ENCODE assay signal across 8 mouse cellular contexts in genomic region chr3:88177106-88177505, GRCm38 (mm10). TPM values are rescaled to one million over a fixed set of nuclear protein-coding genes. Genes with fewer than 3 reads are reported as not detected.
DNase-seq lines count a peak whose midpoint lies in the region; ATAC-seq and TF ChIP-seq lines count a peak whose summit lies in the region.

No protein-coding gene starts in this region.

- H3K9me3 ChIP-seq in liver, embryonic 13.5 days (replicated peaks) = no peaks in the 10 kb centered on the region

- peak overlapping the region; percentile 70 for H3K9ac ChIP-seq in liver, embryonic 13.5 days

- peak overlapping the region; percentile 71 for H3K4me2 ChIP-seq in liver, embryonic 13.5 days

- H3K36me3 ChIP-seq in liver, embryonic 13.5 days = peaks cover 23% of the 10 kb centered on the region

- H3K27me3 ChIP-seq in liver, embryonic 13.5 days = peaks cover 4% of the 10 kb centered on the region; the same call in 1 of the 2 replicates

- peak overlapping the region; percentile 69 for H3K4me3 ChIP-seq in left cerebral cortex, adult 2 months
- peak overlapping the region; percentile 72 for H3K4me3 ChIP-seq in liver, embryonic 13.5 days (replicated peaks)

- DNase-seq in left cerebral cortex, adult 2 months (ENCODE audit: extremely low spot score in 1 of 2, low spot score in 2 of 2) = no peak
- no peak for DNase-seq in left cerebral cortex, postnatal 25 days (ENCODE audit: low spot score in 2 of 2)
- DNase-seq in adipocyte (ENCODE audit: low spot score) = peak; percentile 91
- peak; percentile 38 for DNase-seq in gastrocnemius, postnatal 14 days
- DNase-seq in liver, embryonic 13.5 days = no peak
- no peak for DNase-seq in left cerebral cortex, postnatal 4 days
- no peak for DNase-seq in thymus, postnatal 4 days

- TF ChIP-seq CTCF in left cerebral cortex, adult 2 months (IDR thresholded peaks at IDR 0.05) = no peak

- 45% methylated on average over 5 of the region's 5 CpGs for WGBS in liver, embryonic 13.5 days (ENCODE audit: insufficient replicate concordance)

- no peak for ATAC-seq in liver, embryonic 13.5 days (ENCODE audit: low read depth)
- no peak for ATAC-seq in erythroid progenitor cell, adult 5-6 weeks (replicated peaks; ENCODE audit: low FRiP score, poor library complexity, severe bottlenecking)

- H3K27ac ChIP-seq in left cerebral cortex, adult 2 months = peak overlapping the region; percentile 99
- H3K27ac ChIP-seq in liver, embryonic 13.5 days = peak overlapping the region; percentile 81

- peaks cover 21% of the 10 kb centered on the region for H3K4me1 ChIP-seq in liver, embryonic 13.5 days (replicated peaks)

- intact Hi-C loops in left cerebral cortex, adult 2 months (cut with DNase I) = no loop called here
- intact Hi-C loops in left cerebral cortex, postnatal 25 days (cut with DNase I) = no loop called here
- intact Hi-C loops in gastrocnemius, postnatal 14 days (cut with DNase I; ENCODE audit: low total_unique reads) = no loop called here
- intact Hi-C loops in left cerebral cortex, postnatal 4 days (cut with DNase I) = no loop called here

RNA-seq across cellular contexts. Expression of gene Mef2d, which starts 34.9 kb away (rescaled TPM):
- total RNA-seq in left cerebral cortex, adult 2 months (2021) = 100 to 1,000 TPM; 223 to 225 TPM
- total RNA-seq in left cerebral cortex, postnatal 25 days (2021) = 100 to 1,000 TPM; 211 to 225 TPM
- 100 to 1,000 TPM; 136 to 137 TPM for total RNA-seq in gastrocnemius, postnatal 14 days (2021)
- 5.5 and 7.5 TPM in 2 replicates for polyA plus RNA-seq in liver, embryonic 13.5 days (2015; fragmentation: Nextera tagmentation; extraction: Ambion mirVana)
- total RNA-seq in left cerebral cortex, postnatal 4 days (2021) = 100 to 1,000 TPM; 113 to 121 TPM
- 36.9 and 37.8 TPM in 2 replicates for total RNA-seq in erythroid progenitor cell, adult 5-6 weeks (2015; ENCODE audit: low replicate concordance)
- total RNA-seq in erythroid progenitor cell, adult 5-6 weeks (2017; ENCODE audit: low replicate concordance) = 15.3 and 16.9 TPM in 2 replicates

Comparison
In these comparisons a context has a peak if more than half of its experiments do, and no peak if none do; other contexts are left out.
1. DNase-seq: peak in adipocyte (single experiment) and gastrocnemius, postnatal 14 days (single experiment); none in left cerebral cortex, adult 2 months (0 of 2), left cerebral cortex, postnatal 25 days (0 of 2), liver, embryonic 13.5 days (single experiment), left cerebral cortex, postnatal 4 days (single experiment) and thymus, postnatal 4 days (single experiment).